Mouse (Mus musculus) retina, adult 2 months (tissue): ENCODE data around the gene E4f1.
"Not testable (repeated sequence)": the region's sequence is repeated elsewhere in the genome, so short reads cannot be mapped to it uniquely, and the experiment has no call there.

ENCODE experiments used
- DNase-seq: peaks from one replicate; pipeline ENCODE4 v3.0.0-alpha.2; 2012; ENCODE audit warnings: low read depth, low spot score

Gene E4f1

GRCm38 (mm10) chr17:24455523-24456206, 14.4 kb downstream of the E4f1 start:
- not testable (repeated sequence) for DNase-seq

GRCm38 (mm10) chr17:24454756-24455522, 15.2 kb downstream of the E4f1 start:
- DNase-seq: peak; percentile 99

GRCm38 (mm10) chr17:24454218-24454755, 15.8 kb downstream of the E4f1 start:
- DNase-seq: no peak

- DNase-seq: no peak
Observed at GRCm38 (mm10) chr17:24453372-24453771, 16.7 kb downstream of the E4f1 start.

- no peak for DNase-seq
Observed at GRCm38 (mm10) chr17:24451220-24451619, 18.9 kb downstream of the E4f1 start.

GRCm38 (mm10) chr17:24449507-24449906, 20.6 kb downstream of the E4f1 start:
- DNase-seq: no peak

- no peak for DNase-seq
Observed at GRCm38 (mm10) chr17:24446590-24446989, 23.5 kb downstream of the E4f1 start.

- no peak for DNase-seq
Observed at GRCm38 (mm10) chr17:24443409-24443808, 26.7 kb downstream of the E4f1 start.

GRCm38 (mm10) chr17:24442632-24443155, 27.4 kb downstream of the E4f1 start, which contains the start of gene Dnase1l2:
Dnase1l2 (minus strand) TSS chr17:24443105.
- no peak for DNase-seq

- no peak for DNase-seq
Observed at GRCm38 (mm10) chr17:24442107-24442506, 28.0 kb downstream of the E4f1 start.

- no peak for DNase-seq
Observed at GRCm38 (mm10) chr17:24441148-24441547, 29.0 kb downstream of the E4f1 start.

GRCm38 (mm10) chr17:24440377-24440776, 29.7 kb downstream of the E4f1 start:
- DNase-seq: no peak

- no peak for DNase-seq
Observed at GRCm38 (mm10) chr17:24437016-24437415, 33.1 kb downstream of the E4f1 start.

- no peak for DNase-seq
Observed at GRCm38 (mm10) chr17:24429201-24429983, 40.7 kb downstream of the E4f1 start.

GRCm38 (mm10) chr17:24427170-24427557, 42.9 kb downstream of the E4f1 start:
- no peak for DNase-seq

- DNase-seq: peak; percentile 80
Observed at GRCm38 (mm10) chr17:24426471-24427169, 43.5 kb downstream of the E4f1 start, which contains the start of gene Eci1. Eci1 (plus strand) TSS chr17:24426641.

- DNase-seq: no peak
Observed at GRCm38 (mm10) chr17:24425905-24426304, 44.2 kb downstream of the E4f1 start.

GRCm38 (mm10) chr17:24425326-24425725, 44.8 kb downstream of the E4f1 start:
- not testable (repeated sequence) for DNase-seq

GRCm38 (mm10) chr17:24424489-24424888, 45.6 kb downstream of the E4f1 start:
- DNase-seq: no peak

GRCm38 (mm10) chr17:24423114-24423513, 47.0 kb downstream of the E4f1 start:
- DNase-seq: no peak
